Comparison of ENCODE assay signal across 8 mouse cellular contexts in genomic region chr8:84798446-84799135, GRCm38 (mm10). TPM values are rescaled to one million over a fixed set of nuclear protein-coding genes. Genes with fewer than 3 reads are reported as not detected.
DNase-seq lines count a peak whose midpoint lies in the region; ATAC-seq lines count a peak whose summit lies in the region.

No protein-coding gene starts in this region.

- H3K4me1 ChIP-seq in kidney, embryonic 16.5 days (ENCODE audit: insufficient read depth, low read length), result peaks cover 9% of the 10 kb centered on the region; the same call in 1 of the 2 replicates
- peaks cover 20% of the 10 kb centered on the region for H3K4me1 ChIP-seq in hindbrain, embryonic 16.5 days (ENCODE audit: control insufficient read depth, insufficient read depth, low read depth, low read length)
- H3K4me1 ChIP-seq in midbrain, embryonic 16.5 days (ENCODE audit: control insufficient read depth, insufficient read depth, low read length), result peaks cover 12% of the 10 kb centered on the region

- WGBS in kidney, embryonic 16.5 days, result 51% methylated on average over 10 of the region's 10 CpGs
- WGBS in hindbrain, embryonic 16.5 days, result 30% methylated on average over 10 of the region's 10 CpGs
- 40% methylated on average over 10 of the region's 10 CpGs for WGBS in midbrain, embryonic 16.5 days

- no peak for ATAC-seq in kidney, embryonic 16.5 days (ENCODE audit: low FRiP score, low TSS enrichment)
- no peak for ATAC-seq in hindbrain, embryonic 16.5 days
- no peak for ATAC-seq in midbrain, embryonic 16.5 days

- no peak overlapping the region for H3K27ac ChIP-seq in kidney, embryonic 16.5 days (ENCODE audit: low read length)
- H3K27ac ChIP-seq in hindbrain, embryonic 16.5 days (ENCODE audit: low read depth, low read length), result peak overlapping the region; percentile 91
- H3K27ac ChIP-seq in midbrain, embryonic 16.5 days (ENCODE audit: low read length), result peak overlapping the region; percentile 81; the same call in 1 of the 2 replicates

- peak overlapping the region; percentile 87 for H3K9ac ChIP-seq in kidney, embryonic 16.5 days (replicated peaks; ENCODE audit: low read length)
- peak overlapping the region; percentile 88 for H3K9ac ChIP-seq in hindbrain, embryonic 16.5 days (ENCODE audit: low read depth, low read length)
- H3K9ac ChIP-seq in midbrain, embryonic 16.5 days (ENCODE audit: low read depth, low read length), result peak overlapping the region; percentile 81

- peaks cover 81% of the 10 kb centered on the region for H3K27me3 ChIP-seq in kidney, embryonic 16.5 days (ENCODE audit: insufficient read depth, low read length)
- peaks cover 33% of the 10 kb centered on the region for H3K27me3 ChIP-seq in hindbrain, embryonic 16.5 days (replicated peaks; ENCODE audit: control insufficient read depth, insufficient read depth, low read length)
- peaks cover 62% of the 10 kb centered on the region for H3K27me3 ChIP-seq in midbrain, embryonic 16.5 days (ENCODE audit: control insufficient read depth, insufficient read depth, low read depth, low read length)

- H3K4me2 ChIP-seq in kidney, embryonic 16.5 days (replicated peaks; ENCODE audit: low read depth, low read length), result peak overlapping the region; percentile 96
- H3K4me2 ChIP-seq in hindbrain, embryonic 16.5 days (ENCODE audit: low read length), result peak overlapping the region; percentile 92
- peak overlapping the region; percentile 97 for H3K4me2 ChIP-seq in midbrain, embryonic 16.5 days (ENCODE audit: low read length)

- no peaks in the 10 kb centered on the region for H3K9me3 ChIP-seq in kidney, embryonic 16.5 days (ENCODE audit: low read length)
- H3K9me3 ChIP-seq in hindbrain, embryonic 16.5 days (ENCODE audit: control insufficient read depth, low read length), result no peaks in the 10 kb centered on the region
- H3K9me3 ChIP-seq in midbrain, embryonic 16.5 days (replicated peaks; ENCODE audit: control insufficient read depth, low read length, poor library complexity, severe bottlenecking), result no peaks in the 10 kb centered on the region

- no peak for DNase-seq in kidney, postnatal 25 days
- peak; percentile 71 for DNase-seq in cerebellum, adult 9-10 months
- no peak for DNase-seq in right cerebral cortex, postnatal 14 days
- DNase-seq in gastrocnemius, adult 8-10 months (ENCODE audit: low spot score in 2 of 2), result no peak
- no peak for DNase-seq in layer of hippocampus, adult 18-20 months (ENCODE audit: low spot score in 2 of 2)

- peak overlapping the region; percentile 73 for H3K4me3 ChIP-seq in kidney, embryonic 16.5 days (ENCODE audit: low read length)
- H3K4me3 ChIP-seq in hindbrain, embryonic 16.5 days (ENCODE audit: low read length), result peak overlapping the region; percentile 80
- H3K4me3 ChIP-seq in midbrain, embryonic 16.5 days (ENCODE audit: low read depth, low read length), result peak overlapping the region; percentile 72

- H3K36me3 ChIP-seq in kidney, embryonic 16.5 days (ENCODE audit: insufficient read depth, low read length), result no peaks in the 10 kb centered on the region
- no peaks in the 10 kb centered on the region for H3K36me3 ChIP-seq in hindbrain, embryonic 16.5 days (ENCODE audit: control insufficient read depth, insufficient read depth, low read length)
- H3K36me3 ChIP-seq in midbrain, embryonic 16.5 days (ENCODE audit: control insufficient read depth, insufficient read depth, low read length), result no peaks in the 10 kb centered on the region

RNA-seq across cellular contexts. Expression of gene Nfix, which starts 1.6 kb away (rescaled TPM):
- polyA plus RNA-seq in kidney, embryonic 16.5 days (2015; fragmentation: Nextera tagmentation; extraction: Ambion mirVana), result 14.8 and 15.9 TPM in 2 replicates
- polyA plus RNA-seq in hindbrain, embryonic 16.5 days (2015; fragmentation: Nextera tagmentation; extraction: Ambion mirVana), result 94.3 and 109 TPM in 2 replicates
- 44.1 and 55.4 TPM in 2 replicates for polyA plus RNA-seq in midbrain, embryonic 16.5 days (2015; fragmentation: Nextera tagmentation; extraction: Ambion mirVana)
- total RNA-seq in gastrocnemius, adult 8-10 months (2022), result 100 to 1,000 TPM; 507 to 604 (median 532) TPM
- total RNA-seq in layer of hippocampus, adult 18-20 months (2021), result 100 to 1,000 TPM; 379 to 429 TPM

RNA-seq across cellular contexts. Expression of gene Dand5, which starts 24.0 kb away (rescaled TPM):
- polyA plus RNA-seq in kidney, embryonic 16.5 days (2015; fragmentation: Nextera tagmentation; extraction: Ambion mirVana), result 6.6 and 9.0 TPM in 2 replicates
- 15.4 and 17.1 TPM in 2 replicates for polyA plus RNA-seq in hindbrain, embryonic 16.5 days (2015; fragmentation: Nextera tagmentation; extraction: Ambion mirVana)
- 11.7 and 12.4 TPM in 2 replicates for polyA plus RNA-seq in midbrain, embryonic 16.5 days (2015; fragmentation: Nextera tagmentation; extraction: Ambion mirVana)
- total RNA-seq in gastrocnemius, adult 8-10 months (2022), result 10 to 100 TPM in 3 of 4 experiments, 1 to 10 TPM in 1; 7.8 to 12.9 (median 12.2) TPM
- total RNA-seq in layer of hippocampus, adult 18-20 months (2021), result 10 to 100 TPM; 10.7 to 10.9 TPM

RNA-seq across cellular contexts. Expression of gene Gadd45gip1, which starts 32.7 kb away (rescaled TPM):
- polyA plus RNA-seq in kidney, embryonic 16.5 days (2015; fragmentation: Nextera tagmentation; extraction: Ambion mirVana), result 49.7 and 51.6 TPM in 2 replicates
- polyA plus RNA-seq in hindbrain, embryonic 16.5 days (2015; fragmentation: Nextera tagmentation; extraction: Ambion mirVana), result 40.6 and 40.7 TPM in 2 replicates
- 35.0 and 37.4 TPM in 2 replicates for polyA plus RNA-seq in midbrain, embryonic 16.5 days (2015; fragmentation: Nextera tagmentation; extraction: Ambion mirVana)
- total RNA-seq in gastrocnemius, adult 8-10 months (2022), result 10 to 100 TPM; 18.6 to 23.2 (median 20.8) TPM
- 10 to 100 TPM; 27.3 to 27.4 TPM for total RNA-seq in layer of hippocampus, adult 18-20 months (2021)

RNA-seq across cellular contexts. Expression of gene Rad23a, which starts 41.9 kb away (rescaled TPM):
- polyA plus RNA-seq in kidney, embryonic 16.5 days (2015; fragmentation: Nextera tagmentation; extraction: Ambion mirVana), result 109 and 114 TPM in 2 replicates
- polyA plus RNA-seq in hindbrain, embryonic 16.5 days (2015; fragmentation: Nextera tagmentation; extraction: Ambion mirVana), result 78.2 and 95.4 TPM in 2 replicates
- 80.7 and 85.6 TPM in 2 replicates for polyA plus RNA-seq in midbrain, embryonic 16.5 days (2015; fragmentation: Nextera tagmentation; extraction: Ambion mirVana)
- 100 to 1,000 TPM; 168 to 185 (median 180) TPM for total RNA-seq in gastrocnemius, adult 8-10 months (2022)
- 10 to 100 TPM; 63.8 to 77.0 TPM for total RNA-seq in layer of hippocampus, adult 18-20 months (2021)

RNA-seq across cellular contexts. Expression of gene Calr, which starts 48.1 kb away (rescaled TPM):
- polyA plus RNA-seq in kidney, embryonic 16.5 days (2015; fragmentation: Nextera tagmentation; extraction: Ambion mirVana), result 1,143 and 1,180 TPM in 2 replicates
- polyA plus RNA-seq in hindbrain, embryonic 16.5 days (2015; fragmentation: Nextera tagmentation; extraction: Ambion mirVana), result 743 and 792 TPM in 2 replicates
- 662 and 691 TPM in 2 replicates for polyA plus RNA-seq in midbrain, embryonic 16.5 days (2015; fragmentation: Nextera tagmentation; extraction: Ambion mirVana)
- total RNA-seq in gastrocnemius, adult 8-10 months (2022), result 100 to 1,000 TPM; 148 to 197 (median 154) TPM
- 100 to 1,000 TPM; 506 to 521 TPM for total RNA-seq in layer of hippocampus, adult 18-20 months (2021)
